Mouse (Mus musculus): ENCODE results near the gene Wnt3. TPM values are rescaled to one million over a fixed set of nuclear protein-coding genes. Genes with fewer than 3 reads are reported as not detected.
A peak's percentile ranks its signal among the peaks of the same experiment; 100 is the strongest.

The Wnt3 gene
- 8.0 and 8.7 TPM in 2 replicates for polyA plus RNA-seq (2016; fragmentation: Nextera tagmentation; extraction: Ambion mirVana)

GRCm38 (mm10) chr11:103773387-103774227 is at the start of gene Wnt3:
Gene Wnt3 (plus strand): TSS chr11:103774150.
- Histone ChIP-seq H3K27ac (no peak within 1 kb of the TSS; the same call in 1 of the 2 replicates), H3K4me2 (replicated peaks) (peak within 1 kb of the TSS; percentile 75), H3K36me3 (no peaks in the 10 kb centered on the region), H3K9me3 (replicated peaks) (no peaks in the 10 kb centered on the region), H3K4me3 (peak within 1 kb of the TSS; percentile 46), H3K4me1 (peaks cover 50% of the 10 kb centered on the region), H3K27me3 (peaks cover 89% of the 10 kb centered on the region), H3K9ac (peak within 1 kb of the TSS; percentile 63)
- under 1% methylated on average over 60 of the region's 60 CpGs for WGBS
- peak; percentile 60 for ATAC-seq (ENCODE audit: low FRiP score)

- no peak for ATAC-seq (ENCODE audit: low FRiP score)
- Histone ChIP-seq H3K4me2 (replicated peaks) (no peak overlapping the region), H3K4me3 (no peak overlapping the region), H3K36me3 (no peaks in the 10 kb centered on the region), H3K4me1 (peaks cover 14% of the 10 kb centered on the region), H3K27me3 (no peaks in the 10 kb centered on the region), H3K27ac (no peak overlapping the region), H3K9me3 (replicated peaks) (no peaks in the 10 kb centered on the region), H3K9ac (no peak overlapping the region)
- whole genome bisulfite sequencing = 76% methylated on average over 11 of the region's 11 CpGs
Observed at GRCm38 (mm10) chr11:103724331-103724771, 49.6 kb upstream of the Wnt3 start.

GRCm38 (mm10) chr11:103729282-103729985 is 44.5 kb upstream of the Wnt3 start:
- Histone ChIP-seq H3K9me3 (replicated peaks) (no peaks in the 10 kb centered on the region), H3K4me3 (no peak overlapping the region), H3K27ac (no peak overlapping the region), H3K4me2 (replicated peaks) (no peak overlapping the region), H3K36me3 (no peaks in the 10 kb centered on the region), H3K9ac (no peak overlapping the region), H3K27me3 (0 out of 2 replicates have a peak, but pooled peaks cover 9% of the 10 kb centered on the region), H3K4me1 (no peaks in the 10 kb centered on the region)
- 82% methylated on average over 9 of the region's 9 CpGs for WGBS
- no peak for ATAC-seq (ENCODE audit: low FRiP score)

GRCm38 (mm10) chr11:103731594-103731993 is 42.4 kb upstream of the Wnt3 start:
- no peak overlapping the region for H3K27ac ChIP-seq
- WGBS = 85% methylated on average over 9 of the region's 9 CpGs
- H3K9ac ChIP-seq = no peak overlapping the region
- no peak for ATAC-seq (ENCODE audit: low FRiP score)
- H3K4me1 ChIP-seq = no peaks in the 10 kb centered on the region
- 0 out of 2 replicates have a peak, but pooled peaks cover 9% of the 10 kb centered on the region for H3K27me3 ChIP-seq
- no peaks in the 10 kb centered on the region for H3K9me3 ChIP-seq (replicated peaks)
- H3K4me3 ChIP-seq = no peak overlapping the region
- no peaks in the 10 kb centered on the region for H3K36me3 ChIP-seq
- no peak overlapping the region for H3K4me2 ChIP-seq (replicated peaks)

- H3K9me3 ChIP-seq (replicated peaks) = no peaks in the 10 kb centered on the region
- no peaks in the 10 kb centered on the region for H3K4me1 ChIP-seq
- no peak overlapping the region for H3K27ac ChIP-seq
- 82% methylated on average over 7 of the region's 7 CpGs for whole genome bisulfite sequencing
- no peaks in the 10 kb centered on the region for H3K36me3 ChIP-seq
- H3K4me3 ChIP-seq = no peak overlapping the region
- H3K9ac ChIP-seq = no peak overlapping the region
- peaks cover 9% of the 10 kb centered on the region; the same call in 1 of the 2 replicates for H3K27me3 ChIP-seq
- H3K4me2 ChIP-seq (replicated peaks) = no peak overlapping the region
- no peak for ATAC-seq (ENCODE audit: low FRiP score)
Observed at GRCm38 (mm10) chr11:103732306-103732705, 41.6 kb upstream of the Wnt3 start.

GRCm38 (mm10) chr11:103733069-103733468 is 40.9 kb upstream of the Wnt3 start:
- H3K4me1 ChIP-seq = no peaks in the 10 kb centered on the region
- peaks cover 9% of the 10 kb centered on the region; the same call in 1 of the 2 replicates for H3K27me3 ChIP-seq
- H3K4me3 ChIP-seq = no peak overlapping the region
- H3K27ac ChIP-seq = no peak overlapping the region
- H3K4me2 ChIP-seq (replicated peaks) = no peak overlapping the region
- ATAC-seq (ENCODE audit: low FRiP score) = no peak
- WGBS = 51% methylated on average over 4 of the region's 4 CpGs
- no peaks in the 10 kb centered on the region for H3K36me3 ChIP-seq
- no peak overlapping the region for H3K9ac ChIP-seq
- no peaks in the 10 kb centered on the region for H3K9me3 ChIP-seq (replicated peaks)

GRCm38 (mm10) chr11:103733961-103734360 is 40.0 kb upstream of the Wnt3 start:
- Histone ChIP-seq H3K9me3 (replicated peaks) (no peaks in the 10 kb centered on the region), H3K27ac (no peak overlapping the region), H3K4me1 (no peaks in the 10 kb centered on the region), H3K36me3 (no peaks in the 10 kb centered on the region), H3K27me3 (peaks cover 9% of the 10 kb centered on the region; the same call in 1 of the 2 replicates), H3K9ac (no peak overlapping the region), H3K4me3 (no peak overlapping the region), H3K4me2 (replicated peaks) (no peak overlapping the region)
- ATAC-seq (ENCODE audit: low FRiP score) = no peak
- 91% methylated on average over 2 of the region's 2 CpGs for WGBS

GRCm38 (mm10) chr11:103734411-103735045 is 39.4 kb upstream of the Wnt3 start:
- Histone ChIP-seq H3K27ac (no peak overlapping the region), H3K36me3 (no peaks in the 10 kb centered on the region), H3K27me3 (peaks cover 9% of the 10 kb centered on the region; the same call in 1 of the 2 replicates), H3K4me3 (no peak overlapping the region), H3K4me1 (no peaks in the 10 kb centered on the region), H3K9me3 (replicated peaks) (no peaks in the 10 kb centered on the region), H3K9ac (no peak overlapping the region), H3K4me2 (replicated peaks) (no peak overlapping the region)
- 70% methylated on average over 5 of the region's 5 CpGs for WGBS
- ATAC-seq (ENCODE audit: low FRiP score) = no peak

- ATAC-seq (ENCODE audit: low FRiP score) = no peak
- no peak overlapping the region for H3K27ac ChIP-seq
- peaks cover 5% of the 10 kb centered on the region; the same call in 1 of the 2 replicates for H3K27me3 ChIP-seq
- H3K4me2 ChIP-seq (replicated peaks) = no peak overlapping the region
- WGBS = 74% methylated on average over 19 of the region's 19 CpGs
- no peak overlapping the region for H3K4me3 ChIP-seq
- no peaks in the 10 kb centered on the region for H3K4me1 ChIP-seq
- H3K9ac ChIP-seq = no peak overlapping the region
- H3K9me3 ChIP-seq (replicated peaks) = no peaks in the 10 kb centered on the region
- no peaks in the 10 kb centered on the region for H3K36me3 ChIP-seq
Observed at GRCm38 (mm10) chr11:103735046-103735781, 38.7 kb upstream of the Wnt3 start.

GRCm38 (mm10) chr11:103749306-103750089 is 24.5 kb upstream of the Wnt3 start, which contains the start of gene Wnt9b:
Gene Wnt9b (minus strand): TSS chr11:103749821.
- Histone ChIP-seq H3K4me3 (peak within 1 kb of the TSS; percentile 44), H3K9ac (peak within 1 kb of the TSS; percentile 58), H3K9me3 (replicated peaks) (no peaks in the 10 kb centered on the region), H3K36me3 (no peaks in the 10 kb centered on the region), H3K27me3 (peaks cover 81% of the 10 kb centered on the region), H3K4me1 (peaks cover 11% of the 10 kb centered on the region), H3K4me2 (replicated peaks) (peak within 1 kb of the TSS; percentile 85), H3K27ac (no peak within 1 kb of the TSS)
- 1% methylated on average over 58 of the region's 68 CpGs for WGBS
- no peak for ATAC-seq (ENCODE audit: low FRiP score)

GRCm38 (mm10) chr11:103750612-103751011 is 23.3 kb upstream of the Wnt3 start:
- no peak overlapping the region for H3K4me3 ChIP-seq
- no peak overlapping the region for H3K27ac ChIP-seq
- no peaks in the 10 kb centered on the region for H3K9me3 ChIP-seq (replicated peaks)
- H3K4me2 ChIP-seq (replicated peaks) = no peak overlapping the region
- H3K27me3 ChIP-seq = peaks cover 79% of the 10 kb centered on the region
- H3K4me1 ChIP-seq = peaks cover 11% of the 10 kb centered on the region
- WGBS = 64% methylated on average over 3 of the region's 3 CpGs
- H3K9ac ChIP-seq = no peak overlapping the region
- no peak for ATAC-seq (ENCODE audit: low FRiP score)
- no peaks in the 10 kb centered on the region for H3K36me3 ChIP-seq

Data from hindbrain, embryonic 12.5 days (tissue).